Mouse (Mus musculus) cortical plate, adult 2 months (tissue): ENCODE measurements around the gene Zfp687. TPM values are rescaled to one million over a fixed set of nuclear protein-coding genes. Genes with fewer than 3 reads are reported as not detected.

Source experiments
- H3K27ac ChIP-seq: fragments of 200-500 bp; 2 replicates; pipeline ENCODE4 v1.5.1; 2012; ENCODE audit warnings: low read length, control low read depth, inconsistent platforms; ENCODE audit not compliant: insufficient read depth
- H3K4me1 ChIP-seq: fragments of 200-500 bp; 2 replicates; pipeline ENCODE4 v1.6.1; 2011; ENCODE audit warnings: low read length; ENCODE audit not compliant: control insufficient read depth, insufficient read depth
- H3K4me3 ChIP-seq: fragments of 200-500 bp; 2 replicates; pipeline ENCODE4 v1.5.1; 2011; ENCODE audit warnings: mild to moderate bottlenecking, low read length, control low read depth; ENCODE audit not compliant: insufficient read depth
- CTCF ChIP-seq: fragments of 200-500 bp; IDR thresholded peaks from 2 replicates; pipeline ENCODE4 v1.5.1; 2011; ENCODE audit warnings: mild to moderate bottlenecking, control low read depth, low read length; ENCODE audit not compliant: insufficient read depth; ENCODE audit errors: extremely low read depth
- POLR2A ChIP-seq: fragments of 200-500 bp; IDR thresholded peaks from 2 replicates; pipeline ENCODE4 v1.6.1; 2011; ENCODE audit warnings: mild to moderate bottlenecking, low read length, control low read depth; ENCODE audit not compliant: insufficient read depth; ENCODE audit errors: extremely low read depth
- polyA plus RNA-seq: library from polyadenylated mRNA; depleted of rRNA; stranded (reverse); fragments of >200 nt; gene quantifications from 2 replicates; pipeline ENCODE4 v1.2.3, GENCODE M21; 2012; rRNA removed

Gene Zfp687
- polyA plus RNA-seq = 15.8 and 17.5 TPM in 2 replicates

DNA sequence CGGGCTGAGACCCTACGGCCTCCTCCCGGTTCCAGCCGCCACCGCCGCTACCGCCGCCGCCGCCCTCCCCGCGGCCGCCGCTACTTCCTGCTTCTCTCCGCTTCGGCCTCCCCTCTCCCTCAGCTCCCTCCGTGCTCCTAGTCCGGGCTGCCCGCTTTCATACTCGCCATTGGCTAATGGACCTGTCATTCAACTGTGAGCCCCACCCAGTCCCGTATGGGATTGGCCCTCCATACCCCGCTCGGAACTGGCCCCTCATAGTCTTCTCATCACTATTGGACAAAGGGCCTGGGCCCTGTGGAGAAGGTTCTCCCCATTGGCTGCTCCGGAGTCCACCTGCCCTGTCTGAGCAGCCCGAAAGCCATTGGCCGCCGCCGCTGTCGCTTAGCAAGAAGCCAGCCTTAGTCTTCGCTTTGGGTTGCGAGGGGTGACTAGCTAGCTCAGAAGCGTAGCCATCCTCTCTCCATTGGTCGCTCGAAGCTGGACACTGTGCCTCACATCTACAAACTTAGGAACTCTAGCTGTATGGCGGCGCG, at the start of gene Zfp687:
Gene Zfp687 (minus strand): TSS at position 112 of the 536 bp plus-strand sequence.
- no peak for TF ChIP-seq CTCF
- peak; percentile 95 for TF ChIP-seq POLR2A
- H3K27ac ChIP-seq = peak within 1 kb of the TSS; percentile 64
- peaks cover 2% of the 10 kb centered on the region; the same call in 1 of the 2 replicates for H3K4me1 ChIP-seq
- peak within 1 kb of the TSS; percentile 71 for H3K4me3 ChIP-seq

DNA sequence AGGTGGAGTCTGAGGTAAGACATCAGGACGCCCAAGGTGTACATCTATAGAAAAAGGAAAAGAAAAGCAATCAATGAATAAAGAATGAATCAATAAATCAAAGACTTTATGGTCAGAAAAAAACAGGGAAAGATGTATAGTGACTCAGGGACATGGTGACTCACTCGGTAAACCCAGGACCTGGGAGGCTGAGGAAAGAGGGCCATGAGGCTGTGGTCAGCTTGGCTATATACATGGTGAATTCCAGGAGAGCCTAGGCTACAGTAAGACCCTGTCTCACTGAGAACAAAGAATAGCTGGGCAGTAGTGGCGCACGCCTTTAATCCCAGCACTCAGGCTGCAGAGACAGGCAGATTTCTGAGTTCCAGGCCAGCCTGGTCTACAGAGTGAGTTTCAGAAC, 48.5 kb upstream of the Zfp687 start:
- no peak for TF ChIP-seq POLR2A
- no peak for TF ChIP-seq CTCF
- Histone ChIP-seq H3K27ac (no peak overlapping the region), H3K4me3 (no peak overlapping the region), H3K4me1 (no peaks in the 10 kb centered on the region)

DNA sequence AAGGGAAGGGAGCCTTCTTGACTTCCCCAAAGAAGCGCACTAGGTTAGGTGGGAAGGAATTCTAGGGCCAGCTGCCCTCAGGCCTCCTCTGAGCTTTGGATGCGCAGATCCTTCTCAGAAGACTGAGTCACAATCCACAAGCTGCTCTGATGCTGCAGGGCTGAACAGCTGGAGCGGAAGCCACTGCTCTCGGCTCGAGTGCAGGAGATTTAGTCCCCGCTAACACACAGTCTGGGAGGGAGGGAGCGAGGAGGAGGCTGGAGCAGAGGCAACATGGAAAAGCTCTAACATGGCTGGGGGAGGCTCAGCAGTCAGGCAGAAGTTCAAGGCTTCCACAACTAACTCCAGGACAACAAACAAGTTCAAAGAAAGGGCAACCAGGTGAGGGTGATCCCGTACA, 42.8 kb upstream of the Zfp687 start:
- Histone ChIP-seq H3K4me1 (peaks cover 1% of the 10 kb centered on the region; the same call in 1 of the 2 replicates), H3K27ac (no peak overlapping the region), H3K4me3 (no peak overlapping the region)
- TF ChIP-seq POLR2A (no peak), CTCF (no peak)

DNA sequence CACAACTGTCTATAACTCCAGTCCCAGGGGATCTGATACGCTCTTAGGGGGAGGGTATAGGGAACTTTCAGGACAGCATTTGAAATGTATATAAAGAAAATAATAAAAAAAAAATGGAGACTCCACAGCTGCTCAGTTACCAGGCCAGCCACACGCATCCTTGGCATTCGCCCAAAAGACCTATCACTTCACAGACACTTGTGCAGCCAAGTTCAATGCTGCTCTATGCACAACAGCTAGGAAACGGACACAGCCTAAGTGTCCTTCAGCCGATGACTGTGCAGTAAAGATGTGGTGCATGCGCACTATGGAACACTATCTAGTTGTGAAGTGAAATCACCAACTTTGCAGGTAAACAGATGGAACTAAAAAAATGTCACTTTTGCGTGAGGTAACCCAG, 41.0 kb upstream of the Zfp687 start:
- no peak overlapping the region for H3K4me3 ChIP-seq
- no peak overlapping the region for H3K27ac ChIP-seq
- TF ChIP-seq CTCF (no peak), POLR2A (no peak)
- peaks cover 1% of the 10 kb centered on the region; the same call in 1 of the 2 replicates for H3K4me1 ChIP-seq

DNA sequence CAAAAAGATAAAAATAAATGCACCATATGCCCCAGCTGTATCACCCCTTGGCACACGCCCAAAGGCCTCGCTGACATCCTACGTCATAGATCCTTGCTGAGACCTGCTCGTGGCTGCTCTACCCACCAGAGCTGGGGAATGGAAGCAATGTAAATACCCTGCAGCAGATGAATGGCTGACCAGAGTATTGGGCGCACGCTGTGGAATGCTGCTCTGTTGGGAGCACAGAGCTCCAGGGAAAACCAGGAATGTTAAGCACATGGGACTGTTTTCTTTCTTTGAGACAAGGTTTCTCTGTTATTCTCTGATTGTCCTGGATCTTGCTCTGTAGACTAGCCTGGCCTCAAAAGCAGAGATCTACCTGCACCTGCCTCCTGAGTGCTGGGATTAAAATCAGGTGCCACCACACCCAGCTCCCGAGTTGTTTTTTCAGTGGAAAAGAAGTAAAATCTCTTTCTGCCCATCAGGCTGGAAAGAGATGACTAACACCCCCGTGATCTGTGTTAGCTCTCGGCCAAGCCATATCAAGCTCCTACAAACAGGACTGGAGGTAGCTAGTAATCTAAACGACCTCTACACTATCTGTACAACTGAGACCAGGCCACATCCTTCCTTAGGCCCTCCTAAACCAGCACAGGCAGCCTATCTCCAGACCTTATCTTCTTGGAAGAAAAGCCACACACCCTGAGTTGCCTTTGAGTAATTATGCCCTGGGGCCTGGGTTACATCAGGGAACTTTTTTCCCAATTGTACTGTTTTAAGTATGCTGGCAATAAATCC, 39.4 kb upstream of the Zfp687 start:
- TF ChIP-seq CTCF (no peak), POLR2A (no peak)
- no peak overlapping the region for H3K27ac ChIP-seq
- H3K4me1 ChIP-seq = peaks cover 1% of the 10 kb centered on the region; the same call in 1 of the 2 replicates
- no peak overlapping the region for H3K4me3 ChIP-seq

DNA sequence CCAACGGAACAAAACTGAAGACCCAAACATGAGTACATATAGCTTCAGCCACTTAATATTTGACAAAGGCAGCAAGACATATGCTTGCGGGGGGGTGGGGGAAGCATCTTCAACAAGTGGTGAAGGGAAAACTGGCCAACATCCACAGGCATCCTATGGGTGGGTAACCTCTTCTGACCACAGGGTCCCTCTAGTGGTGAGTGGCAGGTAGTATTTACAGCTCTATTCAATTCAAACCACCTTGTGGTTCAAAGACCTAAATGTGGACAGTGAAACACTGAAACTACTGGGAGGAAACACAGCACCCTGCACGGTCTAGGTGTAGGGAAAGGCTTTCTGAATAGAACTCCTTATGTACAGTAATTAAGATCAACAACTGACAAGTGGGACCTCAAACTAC, 38.5 kb upstream of the Zfp687 start:
- no peak overlapping the region for H3K27ac ChIP-seq
- H3K4me1 ChIP-seq = peaks cover 1% of the 10 kb centered on the region; the same call in 1 of the 2 replicates
- no peak overlapping the region for H3K4me3 ChIP-seq
- TF ChIP-seq CTCF (peak; percentile 55), POLR2A (no peak)

DNA sequence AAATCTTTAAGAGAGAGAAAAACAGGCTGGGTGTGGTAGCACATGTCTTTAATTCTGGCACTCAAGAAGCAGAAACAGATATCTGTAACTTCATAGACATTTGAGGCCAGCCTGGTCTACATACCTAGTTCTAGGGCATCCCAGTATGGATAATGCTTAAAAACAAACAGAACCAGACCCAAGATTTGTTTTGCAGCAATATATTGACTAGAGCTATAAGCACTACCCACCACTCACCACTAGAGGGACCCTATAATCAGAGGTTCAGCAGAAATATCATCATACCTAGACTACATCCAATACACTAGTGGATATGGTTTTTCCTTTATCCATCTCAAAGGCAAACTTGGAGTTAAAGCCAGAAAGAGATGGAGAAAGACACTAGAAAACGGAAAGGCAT, 37.7 kb upstream of the Zfp687 start:
- TF ChIP-seq CTCF = no peak
- Histone ChIP-seq H3K4me1 (peaks cover 1% of the 10 kb centered on the region; the same call in 1 of the 2 replicates), H3K4me3 (no peak overlapping the region), H3K27ac (no peak overlapping the region)

DNA sequence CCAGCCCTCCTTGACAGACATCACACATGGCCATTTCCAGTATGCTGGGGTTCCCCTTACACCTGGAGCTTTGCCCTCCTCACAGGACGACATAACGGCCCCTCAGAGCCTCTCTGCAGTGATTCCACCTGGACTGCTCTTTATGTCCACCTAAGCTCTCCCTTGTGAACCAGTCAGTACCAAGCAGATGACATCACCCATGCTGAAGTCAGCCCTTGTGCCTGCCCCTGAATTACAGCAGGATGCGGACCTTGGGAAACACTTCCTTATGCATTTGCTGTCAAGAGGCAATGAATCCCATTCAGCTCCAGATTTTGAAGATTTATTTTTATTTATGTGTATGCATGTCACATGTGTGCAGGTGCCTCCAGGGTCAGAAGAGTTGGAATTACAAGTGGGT, 32.7 kb upstream of the Zfp687 start:
- Histone ChIP-seq H3K4me3 (no peak overlapping the region), H3K27ac (no peak overlapping the region), H3K4me1 (no peaks in the 10 kb centered on the region)
- TF ChIP-seq CTCF (no peak), POLR2A (no peak)

DNA sequence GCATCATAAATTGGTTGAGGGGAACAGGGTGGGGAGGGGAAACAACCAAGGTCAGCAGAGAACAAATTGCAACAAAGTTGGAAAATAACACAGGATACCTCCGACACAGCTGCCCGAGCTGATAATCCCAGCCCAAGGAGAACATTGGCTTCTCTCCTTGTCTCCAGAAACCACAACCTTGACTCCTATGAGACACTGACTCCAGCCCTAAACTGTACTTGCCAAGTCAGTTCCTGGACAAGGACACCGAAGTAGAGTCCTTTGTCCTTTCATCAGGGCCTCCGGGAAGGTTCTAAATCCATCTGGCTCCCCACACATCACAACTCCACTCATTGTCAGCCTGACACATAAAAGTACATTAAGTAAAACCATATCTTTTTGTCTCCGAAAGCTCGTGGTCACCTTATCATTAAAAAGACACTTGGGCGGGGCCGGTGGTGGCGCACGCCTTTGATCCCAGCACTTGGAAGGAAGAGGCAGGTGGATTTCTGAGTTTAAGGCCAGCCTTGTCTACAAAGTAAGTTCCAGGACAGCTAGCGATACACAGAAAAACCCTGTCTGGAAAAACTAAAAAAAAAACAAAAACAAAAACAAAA, 31.3 kb upstream of the Zfp687 start:
- no peak overlapping the region for H3K27ac ChIP-seq
- no peak for TF ChIP-seq CTCF
- TF ChIP-seq POLR2A = no peak

More for the DNA sequence above, 31.3 kb upstream of the Zfp687 start:
- Histone ChIP-seq H3K4me1 (peaks cover 2% of the 10 kb centered on the region; the same call in 1 of the 2 replicates), H3K4me3 (no peak overlapping the region)
